Mouse (Mus musculus): ENCODE data around the gene Irx4. TPM values are rescaled to one million over a fixed set of nuclear protein-coding genes. Genes with fewer than 3 reads are reported as not detected.

Irx4 gene
- polyA plus RNA-seq (2012; rRNA removed): not detected in 2 replicates

DNA sequence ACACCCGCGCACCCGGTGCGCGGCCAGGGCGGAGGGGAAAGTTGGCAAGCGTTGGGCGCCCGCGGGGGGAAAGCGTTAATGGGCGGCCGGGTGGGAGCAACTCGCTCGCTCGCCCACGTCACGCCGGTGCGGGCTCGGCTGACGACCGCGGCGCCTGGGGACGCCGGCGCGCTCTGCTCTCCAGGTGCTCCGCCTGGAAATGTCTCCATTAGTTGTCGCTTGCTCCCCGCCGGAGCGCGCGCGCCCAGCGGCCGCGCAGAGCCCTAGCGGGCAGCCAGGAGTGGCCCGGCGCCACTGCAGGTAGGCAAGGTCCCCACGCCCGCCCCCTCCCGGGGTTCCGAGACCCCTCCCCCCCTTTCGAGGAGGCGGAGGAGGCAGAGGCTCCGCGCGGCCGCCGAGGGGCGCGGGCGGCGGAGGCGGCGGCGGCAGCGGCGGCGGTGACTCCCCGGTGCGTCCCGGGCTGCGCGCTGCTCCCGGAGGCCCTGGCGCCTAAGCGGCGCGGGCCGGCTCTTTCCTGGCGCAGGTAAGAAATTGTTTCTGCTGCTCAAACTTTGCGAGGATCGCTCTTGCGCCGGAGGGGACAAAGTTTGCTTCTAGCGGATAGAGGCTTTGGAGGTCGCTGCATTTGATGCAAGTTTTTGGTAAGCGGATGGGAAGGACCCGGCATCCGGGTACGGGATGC lies at the start of gene Irx4:
TSS of gene Irx4 (plus strand) at position 126 of the 682 bp plus-strand sequence.
- TF ChIP-seq POLR2A (IDR thresholded peaks at IDR 0.05; ENCODE audit: control insufficient read depth, low read depth, low read length): no peak
- TF ChIP-seq CTCF (IDR thresholded peaks at IDR 0.05; ENCODE audit: control insufficient read depth, insufficient read depth, insufficient replicate concordance, low read depth, low read length): no peak
- Histone ChIP-seq H3K4me1 (ENCODE audit: control insufficient read depth, insufficient read depth, low read length) (peaks cover 5% of the 10 kb centered on the region; the same call in 1 of the 2 replicates), H3K27ac (ENCODE audit: control insufficient read depth, insufficient read depth, low read depth, low read length) (no peak within 1 kb of the TSS), H3K27me3 (ENCODE audit: control insufficient read depth, insufficient read depth, low read length) (peaks cover 7% of the 10 kb centered on the region), H3K4me3 (ENCODE audit: control insufficient read depth, low read depth, low read length) (no peak within 1 kb of the TSS), H3K36me3 (ENCODE audit: control insufficient read depth, insufficient read depth, low read length) (no peaks in the 10 kb centered on the region)

DNA sequence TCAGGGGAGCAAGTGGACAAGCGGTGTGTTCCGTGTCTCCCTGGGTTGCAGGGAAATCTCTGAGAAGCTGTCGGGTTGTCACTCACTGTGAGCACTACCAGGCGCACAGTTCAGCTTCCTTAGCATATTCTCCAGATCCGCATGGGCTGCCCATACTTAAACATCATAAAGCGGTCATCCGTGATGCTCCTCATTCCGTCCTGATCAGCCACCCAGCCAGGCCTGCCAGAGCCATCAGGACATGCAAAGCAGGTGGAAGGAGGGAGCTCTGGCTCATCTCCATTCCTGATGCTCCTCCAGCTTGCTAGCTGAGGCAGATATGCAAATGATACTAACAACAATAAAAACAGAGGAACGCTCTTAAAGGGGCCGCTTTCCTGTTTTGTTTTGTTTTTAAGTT lies 46.0 kb upstream of the Irx4 start:
- Histone ChIP-seq H3K27me3 (ENCODE audit: control insufficient read depth, insufficient read depth, low read length) (no peaks in the 10 kb centered on the region), H3K27ac (ENCODE audit: control insufficient read depth, insufficient read depth, low read depth, low read length) (no peak overlapping the region), H3K4me3 (ENCODE audit: control insufficient read depth, low read depth, low read length) (no peak overlapping the region), H3K36me3 (ENCODE audit: control insufficient read depth, insufficient read depth, low read length) (no peaks in the 10 kb centered on the region), H3K4me1 (ENCODE audit: control insufficient read depth, insufficient read depth, low read length) (no peaks in the 10 kb centered on the region)
- TF ChIP-seq POLR2A (IDR thresholded peaks at IDR 0.05; ENCODE audit: control insufficient read depth, low read depth, low read length) (no peak), CTCF (IDR thresholded peaks at IDR 0.05; ENCODE audit: control insufficient read depth, insufficient read depth, insufficient replicate concordance, low read depth, low read length) (no peak)

- no peak for TF ChIP-seq POLR2A (IDR thresholded peaks at IDR 0.05; ENCODE audit: control insufficient read depth, low read depth, low read length)
- no peak for TF ChIP-seq CTCF (IDR thresholded peaks at IDR 0.05; ENCODE audit: control insufficient read depth, insufficient read depth, insufficient replicate concordance, low read depth, low read length)
- Histone ChIP-seq H3K27ac (ENCODE audit: control insufficient read depth, insufficient read depth, low read depth, low read length) (no peak overlapping the region), H3K4me1 (ENCODE audit: control insufficient read depth, insufficient read depth, low read length) (no peaks in the 10 kb centered on the region), H3K4me3 (ENCODE audit: control insufficient read depth, low read depth, low read length) (no peak overlapping the region), H3K27me3 (ENCODE audit: control insufficient read depth, insufficient read depth, low read length) (no peaks in the 10 kb centered on the region), H3K36me3 (ENCODE audit: control insufficient read depth, insufficient read depth, low read length) (no peaks in the 10 kb centered on the region)
Measured at GRCm38 (mm10) chr13:73236461-73236860, 23.8 kb upstream of the Irx4 start.

GRCm38 (mm10) chr13:73239191-73239746 lies 21.0 kb upstream of the Irx4 start:
- Histone ChIP-seq H3K4me3 (ENCODE audit: control insufficient read depth, low read depth, low read length) (no peak overlapping the region), H3K4me1 (ENCODE audit: control insufficient read depth, insufficient read depth, low read length) (no peaks in the 10 kb centered on the region), H3K36me3 (ENCODE audit: control insufficient read depth, insufficient read depth, low read length) (no peaks in the 10 kb centered on the region), H3K27ac (ENCODE audit: control insufficient read depth, insufficient read depth, low read depth, low read length) (no peak overlapping the region), H3K27me3 (ENCODE audit: control insufficient read depth, insufficient read depth, low read length) (no peaks in the 10 kb centered on the region)
- TF ChIP-seq CTCF (IDR thresholded peaks at IDR 0.05; ENCODE audit: control insufficient read depth, insufficient read depth, insufficient replicate concordance, low read depth, low read length) (no peak), POLR2A (IDR thresholded peaks at IDR 0.05; ENCODE audit: control insufficient read depth, low read depth, low read length) (no peak)

DNA sequence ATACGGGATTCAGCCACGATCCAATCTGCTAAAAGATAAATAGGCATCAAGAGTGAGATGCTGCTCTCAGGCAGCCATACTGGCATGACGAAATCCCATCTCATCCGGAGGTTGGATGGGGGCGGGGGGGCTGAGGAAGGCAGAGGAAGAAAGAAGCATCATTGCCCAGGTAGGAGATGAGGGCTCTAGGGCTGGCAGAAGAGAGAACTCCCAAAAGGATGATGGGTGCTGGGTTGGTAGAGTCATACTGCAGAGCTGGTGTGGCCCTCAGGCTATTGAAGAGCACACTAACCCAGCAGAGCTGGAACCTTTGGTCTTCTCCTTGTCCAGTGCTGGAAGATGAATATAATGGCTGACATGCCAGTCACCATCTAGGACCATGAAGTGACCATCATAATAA lies 17.7 kb upstream of the Irx4 start:
- no peak overlapping the region for H3K4me3 ChIP-seq (ENCODE audit: control insufficient read depth, low read depth, low read length)
- H3K27me3 ChIP-seq (ENCODE audit: control insufficient read depth, insufficient read depth, low read length): no peaks in the 10 kb centered on the region
- H3K4me1 ChIP-seq (ENCODE audit: control insufficient read depth, insufficient read depth, low read length): no peaks in the 10 kb centered on the region
- TF ChIP-seq POLR2A (IDR thresholded peaks at IDR 0.05; ENCODE audit: control insufficient read depth, low read depth, low read length): no peak
- no peak for TF ChIP-seq CTCF (IDR thresholded peaks at IDR 0.05; ENCODE audit: control insufficient read depth, insufficient read depth, insufficient replicate concordance, low read depth, low read length)
- H3K36me3 ChIP-seq (ENCODE audit: control insufficient read depth, insufficient read depth, low read length): no peaks in the 10 kb centered on the region
- no peak overlapping the region for H3K27ac ChIP-seq (ENCODE audit: control insufficient read depth, insufficient read depth, low read depth, low read length)

- Histone ChIP-seq H3K27ac (ENCODE audit: control insufficient read depth, insufficient read depth, low read depth, low read length) (no peak overlapping the region), H3K4me3 (ENCODE audit: control insufficient read depth, low read depth, low read length) (no peak overlapping the region), H3K36me3 (ENCODE audit: control insufficient read depth, insufficient read depth, low read length) (no peaks in the 10 kb centered on the region), H3K27me3 (ENCODE audit: control insufficient read depth, insufficient read depth, low read length) (no peaks in the 10 kb centered on the region), H3K4me1 (ENCODE audit: control insufficient read depth, insufficient read depth, low read length) (no peaks in the 10 kb centered on the region)
- TF ChIP-seq CTCF (IDR thresholded peaks at IDR 0.05; ENCODE audit: control insufficient read depth, insufficient read depth, insufficient replicate concordance, low read depth, low read length) (no peak), POLR2A (IDR thresholded peaks at IDR 0.05; ENCODE audit: control insufficient read depth, low read depth, low read length) (no peak)
Measured at GRCm38 (mm10) chr13:73246961-73247360, 13.3 kb upstream of the Irx4 start.

DNA sequence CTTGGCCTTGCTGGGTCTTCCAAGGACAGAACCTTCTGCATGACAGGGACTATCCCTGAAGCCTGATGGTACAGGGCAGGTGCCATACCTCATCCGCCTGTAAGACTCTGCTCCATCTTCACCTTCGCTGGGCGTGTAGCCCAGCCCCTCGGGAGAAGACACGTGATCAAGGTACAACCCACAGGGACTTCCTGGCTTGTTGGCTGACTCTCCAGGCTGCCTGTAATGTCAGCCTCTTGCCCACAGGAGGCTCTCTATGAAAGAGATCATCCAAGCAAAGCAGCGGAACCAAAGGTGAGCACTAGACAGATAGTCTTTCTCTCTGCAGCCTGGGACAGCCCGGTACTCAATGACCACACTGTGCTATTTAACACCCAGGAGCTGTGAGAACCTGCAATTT lies 9.1 kb upstream of the Irx4 start:
- Histone ChIP-seq H3K4me1 (ENCODE audit: control insufficient read depth, insufficient read depth, low read length) (no peaks in the 10 kb centered on the region), H3K27me3 (ENCODE audit: control insufficient read depth, insufficient read depth, low read length) (no peaks in the 10 kb centered on the region), H3K36me3 (ENCODE audit: control insufficient read depth, insufficient read depth, low read length) (no peaks in the 10 kb centered on the region)

More for the DNA sequence above, 9.1 kb upstream of the Irx4 start:
- no peak overlapping the region for H3K4me3 ChIP-seq (ENCODE audit: control insufficient read depth, low read depth, low read length)
- no peak overlapping the region for H3K27ac ChIP-seq (ENCODE audit: control insufficient read depth, insufficient read depth, low read depth, low read length)
- TF ChIP-seq POLR2A (IDR thresholded peaks at IDR 0.05; ENCODE audit: control insufficient read depth, low read depth, low read length): no peak
- TF ChIP-seq CTCF (IDR thresholded peaks at IDR 0.05; ENCODE audit: control insufficient read depth, insufficient read depth, insufficient replicate concordance, low read depth, low read length): no peak
